Mouse (Mus musculus) cerebellum, adult 11-12 months (tissue): ENCODE measurements around the gene Prelp.
"Not testable (repeated sequence)": the region's sequence is repeated elsewhere in the genome, so short reads cannot be mapped to it uniquely, and the experiment has no call there.

Experiments
- DNase-seq: peaks from one replicate; pipeline ENCODE4 v3.0.0; 2022

Gene Prelp

GRCm38 (mm10) chr1:133921304-133921751 lies at the start of gene Prelp:
TSS of gene Prelp (minus strand) at chr1:133921414.
- no peak for DNase-seq

- DNase-seq, result no peak
These were observed 48.2 kb upstream of the Prelp start for GRCm38 (mm10) chr1:133969427-133969826.

- DNase-seq, result no peak
These were observed 47.6 kb upstream of the Prelp start for GRCm38 (mm10) chr1:133968788-133969325.

GRCm38 (mm10) chr1:133967481-133968017 lies 46.3 kb upstream of the Prelp start:
- no peak for DNase-seq

- no peak for DNase-seq
These were observed 44.8 kb upstream of the Prelp start for GRCm38 (mm10) chr1:133966044-133966443.

GRCm38 (mm10) chr1:133965298-133965697 lies 44.1 kb upstream of the Prelp start:
- no peak for DNase-seq

GRCm38 (mm10) chr1:133964742-133965141 lies 43.5 kb upstream of the Prelp start:
- DNase-seq, result no peak

- DNase-seq, result not testable (repeated sequence)
These were observed 42.4 kb upstream of the Prelp start for GRCm38 (mm10) chr1:133963578-133963977.

GRCm38 (mm10) chr1:133963128-133963527 lies 41.9 kb upstream of the Prelp start:
- not testable (repeated sequence) for DNase-seq

- peak; percentile 79 for DNase-seq
These were observed 40.3 kb upstream of the Prelp start for GRCm38 (mm10) chr1:133961281-133962134.

GRCm38 (mm10) chr1:133959521-133959920 lies 38.3 kb upstream of the Prelp start:
- DNase-seq, result no peak

- no peak for DNase-seq
These were observed 32.8 kb upstream of the Prelp start for GRCm38 (mm10) chr1:133954009-133954408.

GRCm38 (mm10) chr1:133953261-133953742 lies 32.1 kb upstream of the Prelp start:
- peak; percentile 79 for DNase-seq

- no peak for DNase-seq
These were observed 30.4 kb upstream of the Prelp start for GRCm38 (mm10) chr1:133951598-133951997.

- no peak for DNase-seq
These were observed 29.0 kb upstream of the Prelp start for GRCm38 (mm10) chr1:133950061-133950782.

GRCm38 (mm10) chr1:133945106-133945505 lies 23.9 kb upstream of the Prelp start:
- no peak for DNase-seq

- no peak for DNase-seq
These were observed 20.7 kb upstream of the Prelp start for GRCm38 (mm10) chr1:133941904-133942303.

GRCm38 (mm10) chr1:133941158-133941860 lies 20.1 kb upstream of the Prelp start:
- DNase-seq, result no peak

GRCm38 (mm10) chr1:133940481-133941092 lies 19.4 kb upstream of the Prelp start:
- DNase-seq, result no peak

GRCm38 (mm10) chr1:133939708-133940107 lies 18.5 kb upstream of the Prelp start:
- DNase-seq, result no peak

- no peak for DNase-seq
These were observed 15.0 kb upstream of the Prelp start for GRCm38 (mm10) chr1:133936169-133936568.

GRCm38 (mm10) chr1:133934354-133934963 lies 13.2 kb upstream of the Prelp start:
- DNase-seq, result peak; percentile 61
